Mouse (Mus musculus) layer of hippocampus, postnatal 36 days (tissue): ENCODE data around the gene Cfap45. TPM values are rescaled to one million over a fixed set of nuclear protein-coding genes. Genes with fewer than 3 reads are reported as not detected.

ENCODE experiments used
- DNase-seq, 2 experiments: peaks; one replicate each; pipeline ENCODE4 v3.0.0; 2022
- total RNA-seq, 2 experiments: library from RNA; stranded (reverse); gene quantifications; 2 replicates each; pipeline ENCODE4 v1.2.3; 2021

Cfap45 gene
- total RNA-seq, 2 experiments from 2014 or later: 4.0 to 5.5 TPM

GRCm38 (mm10) chr1:172563465-172563828 is 42.8 kb downstream of the Cfap45 start:
- no peak for DNase-seq

GRCm38 (mm10) chr1:172566131-172566530 is 45.5 kb downstream of the Cfap45 start:
- no peak for DNase-seq

GRCm38 (mm10) chr1:172567758-172568157 is 47.2 kb downstream of the Cfap45 start:
- no peak for DNase-seq

GRCm38 (mm10) chr1:172580116-172580515 is 59.5 kb downstream of the Cfap45 start:
- no peak for DNase-seq

- no peak for DNase-seq
Measured at GRCm38 (mm10) chr1:172582436-172582835, 61.8 kb downstream of the Cfap45 start.

- DNase-seq: no peak
Measured at GRCm38 (mm10) chr1:172584271-172584670, 63.7 kb downstream of the Cfap45 start.

- DNase-seq: no peak
Measured at GRCm38 (mm10) chr1:172585026-172585425, 64.4 kb downstream of the Cfap45 start.

- DNase-seq: no peak
Measured at GRCm38 (mm10) chr1:172585612-172586567, 65.3 kb downstream of the Cfap45 start.

GRCm38 (mm10) chr1:172590385-172590784 is 69.8 kb downstream of the Cfap45 start, which contains the start of gene Slamf8:
Slamf8 (minus strand) TSS chr1:172590568.
- DNase-seq: no peak

GRCm38 (mm10) chr1:172593321-172593720 is 72.7 kb downstream of the Cfap45 start:
- DNase-seq: no peak

- DNase-seq: no peak
Measured at GRCm38 (mm10) chr1:172593956-172594355, 73.4 kb downstream of the Cfap45 start.

GRCm38 (mm10) chr1:172594495-172594894 is 73.9 kb downstream of the Cfap45 start:
- no peak for DNase-seq

Other genes starting within 250 kb of the Cfap45 start
- gene Atp1a2, start 222.7 kb upstream of the Cfap45 start, total RNA-seq: 100 to 1,000 TPM; 577 to 614 TPM
- gene Kcnj9, start 191.5 kb upstream of the Cfap45 start, total RNA-seq: 10 to 100 TPM; 63.6 to 66.8 TPM
- gene Kcnj10, start 179.6 kb upstream of the Cfap45 start, total RNA-seq: 10 to 100 TPM; 89.3 to 94.4 TPM
- 1 to 10 TPM; 9.1 TPM for gene Pigm, start 144.3 kb upstream of the Cfap45 start, total RNA-seq
- gene Slamf9, start 45.4 kb upstream of the Cfap45 start, total RNA-seq: under 1 TPM in 1 of 2 experiments, not detected in 1; 0.28 TPM
- gene Igsf9, start 39.0 kb upstream of the Cfap45 start, total RNA-seq: 10 to 100 TPM in 1 of 2 experiments, 1 to 10 TPM in 1; 8.0 to 10.7 TPM
- 1 to 10 TPM; 8.7 to 9.2 TPM for gene Tagln2, start 20.8 kb upstream of the Cfap45 start, total RNA-seq
- under 1 TPM; 0.25 to 0.67 TPM for gene Vsig8, start 35.1 kb downstream of the Cfap45 start, total RNA-seq
- gene Slamf8, start 69.8 kb downstream of the Cfap45 start, total RNA-seq: not detected
- not detected for gene Fcrl6, start 81.8 kb downstream of the Cfap45 start, total RNA-seq
- gene Dusp23, start 112.2 kb downstream of the Cfap45 start, total RNA-seq: 1 to 10 TPM; 6.7 to 7.4 TPM
- gene Crp, start 177.3 kb downstream of the Cfap45 start, total RNA-seq: not detected